Mouse (Mus musculus) urinary bladder, postnatal 25 days (tissue): Measurements from ENCODE around the gene Rbbp8nl.
A peak's percentile ranks its signal among the peaks of the same experiment; 100 is the strongest.

Experiments used
- DNase-seq: peaks from one replicate; pipeline ENCODE4 v3.0.0; 2022; ENCODE audit warnings: low spot score

Gene Rbbp8nl

DNA sequence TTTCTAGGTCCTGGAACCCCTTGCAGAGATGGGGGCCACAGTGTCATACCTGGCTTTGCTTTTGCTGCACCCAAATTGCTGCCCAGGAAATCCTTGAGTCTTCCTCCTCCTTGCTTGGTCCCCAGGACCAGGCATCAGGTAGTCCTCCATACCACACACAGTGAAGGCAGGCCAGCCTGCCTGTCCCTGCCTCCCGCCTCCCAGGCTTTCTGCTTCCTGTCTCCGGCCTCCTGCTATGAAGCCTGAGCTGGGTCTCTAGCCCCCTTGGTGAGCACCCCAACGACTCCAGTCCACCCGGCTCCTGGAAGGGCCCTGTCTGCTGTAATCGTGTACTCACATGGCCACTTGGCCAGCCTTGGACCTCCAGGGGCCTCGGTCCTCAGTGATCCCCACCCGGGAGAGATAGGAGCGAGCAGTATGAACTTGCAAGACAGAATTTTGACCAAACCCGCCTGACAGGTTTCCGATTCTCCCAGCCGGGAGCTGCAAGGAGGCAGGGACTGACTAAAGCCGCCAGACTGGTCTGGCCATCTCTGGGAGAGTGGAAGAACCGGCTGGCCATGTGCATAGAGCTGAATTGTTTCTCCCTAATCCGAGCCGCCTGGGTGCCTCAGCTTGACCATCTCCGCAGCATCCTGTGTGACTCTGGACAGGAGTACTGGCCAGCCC lies at the start of gene Rbbp8nl:
Rbbp8nl (minus strand) TSS at position 440 of the 669 bp plus-strand sequence.
- DNase-seq: peak; percentile 81

DNA sequence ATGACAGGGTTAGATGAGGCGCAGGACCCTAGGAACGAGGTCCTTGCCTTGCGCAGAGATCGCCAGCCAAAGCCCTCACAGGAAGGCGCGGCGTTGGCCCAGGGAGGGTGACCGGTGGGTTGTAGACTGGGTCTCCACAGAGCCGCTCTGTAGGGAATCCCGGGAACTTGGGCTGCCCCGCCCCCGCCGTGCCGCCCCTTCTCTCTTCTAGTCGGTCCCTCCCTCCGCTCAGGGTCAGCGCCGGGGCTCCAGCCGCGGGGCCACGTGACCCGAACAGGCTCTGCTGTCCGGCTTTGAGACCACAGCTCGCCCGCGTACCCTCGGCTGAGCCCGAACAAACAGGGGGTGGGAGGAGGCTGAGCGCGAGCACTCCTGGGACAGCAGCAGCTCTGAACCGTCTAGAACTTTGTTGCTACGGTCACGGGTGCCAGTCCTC lies 44.9 kb upstream of the Rbbp8nl start, which contains the start of gene Gata5:
Gata5 (minus strand) TSS at position 149 of the 436 bp plus-strand sequence.
- peak; percentile 57 for DNase-seq

DNA sequence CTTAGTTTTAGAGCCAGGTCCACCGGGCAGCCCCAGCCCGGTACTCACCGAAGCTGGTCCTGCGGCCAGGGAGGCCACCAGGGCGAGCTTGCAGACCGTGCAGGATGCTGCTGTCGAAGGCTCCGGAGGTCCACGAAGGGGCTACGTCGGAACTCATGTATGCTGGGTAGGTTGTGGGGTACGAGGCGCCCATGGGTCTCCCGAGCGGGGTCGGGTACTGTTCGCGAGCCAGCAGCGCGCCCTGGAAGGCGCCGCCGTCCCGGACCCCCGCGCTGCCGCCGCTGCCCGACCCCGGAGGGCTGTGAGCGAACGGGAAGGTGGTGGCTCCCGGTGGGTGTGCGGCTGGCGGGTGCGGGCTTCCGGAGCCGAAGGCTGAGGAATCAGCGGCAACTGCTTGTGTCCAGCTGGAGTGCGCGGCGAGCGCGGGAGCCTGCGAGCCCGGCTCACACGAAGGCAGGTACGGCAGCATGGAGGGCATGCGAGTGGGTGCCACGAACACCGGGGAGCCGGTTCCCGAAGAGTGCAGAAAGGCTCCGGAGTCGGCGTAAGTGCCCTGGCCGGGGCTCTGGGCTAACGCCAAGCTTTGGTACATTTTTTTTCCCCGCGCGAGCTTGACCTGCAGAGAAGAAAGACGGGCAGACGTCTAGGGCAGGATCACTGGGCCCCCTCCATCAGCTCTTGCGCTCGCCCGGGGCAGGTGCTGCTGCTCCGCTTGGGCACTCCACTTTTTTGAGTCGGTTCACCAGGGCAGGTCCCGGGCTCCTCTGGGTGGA lies 44.3 kb upstream of the Rbbp8nl start:
- no peak for DNase-seq

DNA sequence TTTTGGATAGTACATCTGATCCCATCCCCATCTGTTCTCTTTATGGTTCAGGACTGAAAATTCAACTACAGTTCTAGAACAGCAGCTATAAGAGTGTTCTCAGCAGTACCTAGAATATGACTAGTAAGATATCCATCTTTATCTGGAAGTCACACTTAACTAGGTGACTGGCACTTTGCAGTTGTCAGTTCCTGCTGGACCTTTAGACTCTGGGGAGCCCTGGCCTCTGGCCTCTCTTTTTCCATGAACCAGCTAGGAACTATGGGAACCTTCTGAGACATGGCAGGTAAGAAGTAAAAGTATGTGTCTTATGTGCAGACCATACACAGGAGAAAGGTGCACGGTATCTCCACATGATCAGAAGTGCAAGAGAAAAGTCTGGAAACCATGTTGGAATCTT lies 39.8 kb upstream of the Rbbp8nl start:
- DNase-seq: no peak

DNA sequence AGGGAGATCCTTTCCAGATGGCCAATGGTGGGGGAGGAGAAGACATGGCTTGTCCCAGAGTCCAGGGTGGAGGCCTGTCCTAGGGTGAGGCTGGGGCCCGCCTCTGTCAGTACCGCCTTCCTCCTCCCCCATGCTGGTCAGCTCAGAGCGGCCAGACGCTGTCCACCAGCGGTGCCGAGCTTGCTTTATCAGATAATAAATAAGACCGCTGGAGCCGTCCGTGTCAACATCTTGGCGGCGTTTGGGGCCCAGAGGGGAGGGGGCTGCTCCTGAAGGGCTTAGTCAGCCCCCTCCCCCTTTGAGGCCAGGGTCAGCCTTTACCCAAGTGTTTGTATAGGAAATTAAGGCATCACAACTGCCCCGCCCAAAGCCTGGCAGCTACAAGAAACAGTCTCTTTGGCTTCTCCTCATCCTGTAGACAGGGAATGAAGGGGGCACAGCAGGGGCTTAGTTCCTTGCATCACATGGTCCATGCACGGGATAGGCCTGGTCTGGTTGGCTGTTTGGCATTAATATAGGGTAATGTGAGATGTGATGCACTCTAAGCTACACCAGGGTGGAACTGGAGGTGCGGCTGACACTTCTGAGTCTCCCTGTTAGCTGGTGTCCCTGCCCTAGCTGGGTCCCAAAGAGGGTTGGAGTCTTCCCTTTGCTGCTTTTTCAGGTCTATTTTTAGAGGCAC lies 33.1 kb upstream of the Rbbp8nl start:
- no peak for DNase-seq

DNA sequence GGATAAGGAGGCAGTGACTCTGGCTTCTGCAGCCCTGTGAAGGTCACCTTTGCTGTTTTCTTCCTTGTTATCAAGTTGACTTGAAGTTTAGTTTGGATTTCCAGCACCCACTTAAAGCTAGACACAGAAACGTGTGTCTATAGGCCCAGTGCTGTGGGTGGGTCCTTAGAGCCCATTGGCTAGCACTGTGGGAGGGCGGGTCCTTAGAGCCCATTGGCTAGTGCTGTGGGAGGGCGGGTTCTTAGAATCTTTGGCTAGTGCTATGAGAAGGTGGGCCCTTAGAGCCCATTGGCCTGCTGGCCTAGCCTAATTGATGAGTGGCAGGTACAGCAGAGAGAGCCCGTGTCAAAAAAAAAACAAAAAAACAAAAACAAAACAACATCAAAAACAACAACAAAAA lies 30.5 kb upstream of the Rbbp8nl start:
- DNase-seq: no peak

DNA sequence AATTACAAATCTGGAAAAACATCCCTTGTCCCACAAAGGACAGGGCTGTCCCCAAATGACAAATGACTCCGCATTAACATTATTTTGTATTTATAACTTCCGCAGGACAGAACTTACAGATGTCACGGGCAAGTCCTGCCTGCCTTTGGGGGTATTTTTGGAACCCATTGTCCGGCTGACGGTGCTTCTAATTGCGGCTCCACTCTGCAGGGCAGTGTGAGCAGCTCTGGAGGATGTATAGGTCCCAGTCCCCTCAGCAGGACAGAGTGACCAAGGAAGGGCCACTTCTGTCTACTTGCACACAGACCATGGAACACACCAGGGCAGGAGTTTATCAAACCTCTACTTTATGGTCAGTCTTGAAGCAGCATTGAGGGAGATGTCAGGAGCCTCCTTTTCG lies 27.9 kb upstream of the Rbbp8nl start:
- DNase-seq: no peak

DNA sequence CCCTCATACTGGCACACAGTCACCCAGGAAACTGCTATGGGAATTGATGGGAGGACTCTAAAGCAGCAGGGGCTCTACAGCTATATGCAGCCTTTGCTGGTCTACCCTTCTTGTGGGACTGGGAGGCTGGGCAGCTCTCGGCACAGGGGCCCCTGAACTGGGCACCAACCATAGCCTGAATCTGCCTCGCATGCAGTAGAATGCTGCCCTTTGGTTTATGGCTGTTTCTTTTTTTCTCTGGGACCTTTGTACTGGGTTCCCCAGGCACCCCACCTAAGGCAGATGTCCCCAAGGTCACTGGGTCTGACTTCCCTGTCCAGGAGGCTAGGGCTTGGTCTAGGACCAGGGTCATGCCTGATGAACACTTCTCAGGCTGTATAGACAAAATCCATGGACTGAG lies 24.6 kb upstream of the Rbbp8nl start:
- no peak for DNase-seq

DNA sequence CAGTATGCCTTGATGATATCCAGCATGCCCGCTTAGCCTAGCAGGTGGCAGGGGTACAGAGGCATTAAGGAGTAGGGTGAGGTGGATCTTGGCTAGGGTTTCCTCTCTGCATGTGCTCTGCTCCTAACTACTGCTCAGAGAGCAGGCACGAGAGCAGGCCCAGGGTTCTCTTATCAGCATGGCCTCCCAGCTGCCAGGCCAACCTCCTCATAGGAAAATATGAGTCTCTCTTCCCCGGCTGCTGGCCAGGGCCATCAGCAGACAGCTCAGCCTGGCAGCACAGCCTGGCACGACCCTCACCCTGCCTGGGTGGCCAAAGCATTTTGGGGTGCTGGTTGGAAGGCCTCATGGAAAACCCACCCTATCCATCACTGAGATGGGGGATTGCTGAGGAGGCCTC lies 21.5 kb upstream of the Rbbp8nl start:
- no peak for DNase-seq

DNA sequence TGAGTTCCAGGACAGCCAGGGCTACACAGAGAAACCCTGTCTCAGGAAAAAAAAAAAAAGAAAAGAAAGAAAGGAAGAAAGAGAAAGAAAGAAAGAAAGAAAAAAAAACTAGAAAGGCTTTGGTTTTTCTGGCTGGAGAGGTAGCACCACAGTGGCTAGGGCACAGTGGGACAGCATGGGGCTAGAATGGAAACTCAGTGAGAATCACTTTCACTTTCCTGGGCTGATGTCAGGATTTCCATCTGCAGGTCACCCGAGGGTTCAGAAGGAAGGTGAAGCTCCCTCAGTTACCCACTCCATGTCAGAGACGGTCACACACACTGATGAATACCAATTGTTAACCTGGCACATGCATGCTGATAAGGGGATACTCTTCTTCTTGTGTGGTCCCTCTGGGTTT lies 18.0 kb upstream of the Rbbp8nl start:
- no peak for DNase-seq

DNA sequence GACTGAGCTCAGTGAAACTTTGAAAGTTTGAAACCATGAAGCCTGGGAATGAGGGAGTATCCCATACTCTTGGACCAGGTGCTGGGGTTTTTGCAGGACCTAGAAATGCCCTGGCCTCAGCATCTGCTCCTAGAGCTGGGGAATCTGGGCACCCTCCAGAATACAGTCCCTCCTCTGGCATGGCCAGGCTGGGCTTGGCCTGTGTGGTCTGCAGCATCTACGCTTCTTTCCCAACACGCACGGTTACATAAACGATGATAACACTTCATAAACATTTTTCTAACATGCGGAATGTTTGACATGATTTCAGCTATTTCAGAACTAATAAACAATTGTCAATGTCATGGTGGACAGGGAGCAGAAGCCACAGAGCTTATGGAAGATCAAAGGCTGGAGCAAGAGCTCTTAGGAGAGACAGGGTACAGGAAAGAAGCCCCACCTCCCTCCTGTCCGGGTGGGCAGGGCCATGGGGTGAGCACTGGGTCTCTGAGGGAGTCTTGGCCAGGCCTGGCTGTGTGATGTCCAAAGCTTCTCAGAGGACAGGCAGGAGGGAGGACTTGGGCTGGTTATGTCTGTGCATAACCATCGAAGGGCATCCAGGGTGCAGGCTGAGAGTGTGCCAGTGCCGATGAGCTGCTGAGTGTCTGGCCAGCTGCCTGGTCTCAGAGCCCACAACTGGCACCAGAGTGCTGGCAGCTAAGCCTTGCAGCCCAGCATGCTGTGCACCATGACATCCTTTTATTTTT lies 16.9 kb upstream of the Rbbp8nl start:
- DNase-seq: peak; percentile 19

DNA sequence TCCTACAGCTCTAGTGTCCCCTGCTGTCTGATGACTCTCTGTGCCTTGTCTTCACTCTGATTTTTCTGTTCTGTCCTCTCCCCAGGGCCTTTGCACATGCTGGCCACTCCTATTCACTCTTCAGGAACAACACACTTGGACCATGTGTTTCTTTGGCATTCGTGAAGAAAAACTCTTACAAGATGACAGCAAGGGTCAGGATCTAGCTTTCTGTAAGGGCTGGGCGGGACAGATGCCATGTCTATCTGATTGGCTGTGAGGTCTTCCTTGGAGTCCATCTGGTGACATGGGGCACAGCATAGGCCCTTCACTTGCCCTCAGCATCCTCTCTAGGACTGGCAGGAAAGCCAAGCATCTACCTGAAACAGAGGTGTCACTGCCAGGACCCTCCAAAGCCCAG lies 16.3 kb upstream of the Rbbp8nl start:
- DNase-seq: no peak

DNA sequence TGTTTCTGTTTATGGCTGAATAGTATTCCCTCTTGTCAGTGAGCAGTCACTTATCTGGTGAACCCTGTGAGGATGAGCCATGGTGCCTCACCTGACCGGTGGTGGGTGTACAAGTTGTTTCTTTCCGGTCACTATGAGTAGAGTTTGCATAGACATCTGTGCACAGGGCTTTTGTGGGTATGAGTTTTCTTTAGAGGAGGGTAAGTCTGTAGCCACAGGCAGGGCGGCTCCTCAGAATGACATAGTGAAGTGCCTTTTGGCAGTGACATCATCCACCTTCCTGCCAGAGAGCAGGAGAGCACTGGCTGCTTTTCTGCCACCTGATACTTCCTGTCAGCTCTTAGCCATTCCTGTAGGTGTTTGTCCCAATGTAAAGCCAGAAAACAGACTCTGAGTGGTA lies 15.8 kb upstream of the Rbbp8nl start:
- DNase-seq: no peak

DNA sequence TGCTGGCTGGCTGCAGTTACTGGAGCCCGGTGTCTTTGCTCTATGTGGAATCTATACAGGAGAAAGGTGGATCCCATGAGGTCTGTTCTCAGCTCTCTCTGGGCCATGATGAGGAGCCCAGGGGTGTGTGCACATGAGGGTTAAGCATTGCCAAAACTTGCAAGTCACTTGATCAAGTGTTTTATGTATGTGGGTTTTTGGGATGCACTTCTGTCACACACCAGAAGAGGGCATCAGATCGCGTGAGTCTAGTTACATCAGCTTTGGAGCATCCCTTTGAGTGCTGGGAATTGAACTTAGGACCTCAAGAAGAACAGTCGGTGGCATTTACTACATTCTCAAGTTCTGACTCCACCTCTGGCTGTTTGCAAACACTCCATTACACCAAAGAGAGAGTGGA lies 14.9 kb upstream of the Rbbp8nl start:
- no peak for DNase-seq

DNA sequence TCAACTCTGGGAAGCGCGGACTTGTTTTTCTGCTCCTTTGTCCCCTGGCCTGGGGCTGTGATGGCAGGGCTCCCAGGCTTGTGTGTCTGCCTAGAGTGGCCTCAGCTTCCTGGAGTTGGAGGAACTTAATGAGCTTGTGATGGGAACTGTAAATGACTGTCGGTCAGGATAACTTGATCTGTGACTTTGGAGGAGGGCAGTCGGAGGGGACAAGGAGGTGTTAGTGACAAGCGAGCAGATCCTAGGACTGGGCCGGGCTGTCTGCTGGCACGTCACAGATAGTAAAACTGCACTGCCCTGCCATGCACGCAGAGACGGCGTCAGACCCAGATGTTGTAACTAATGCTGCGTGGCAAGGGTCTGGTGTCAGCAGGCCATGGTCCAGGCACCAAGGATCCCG lies 13.8 kb upstream of the Rbbp8nl start:
- DNase-seq: no peak

DNA sequence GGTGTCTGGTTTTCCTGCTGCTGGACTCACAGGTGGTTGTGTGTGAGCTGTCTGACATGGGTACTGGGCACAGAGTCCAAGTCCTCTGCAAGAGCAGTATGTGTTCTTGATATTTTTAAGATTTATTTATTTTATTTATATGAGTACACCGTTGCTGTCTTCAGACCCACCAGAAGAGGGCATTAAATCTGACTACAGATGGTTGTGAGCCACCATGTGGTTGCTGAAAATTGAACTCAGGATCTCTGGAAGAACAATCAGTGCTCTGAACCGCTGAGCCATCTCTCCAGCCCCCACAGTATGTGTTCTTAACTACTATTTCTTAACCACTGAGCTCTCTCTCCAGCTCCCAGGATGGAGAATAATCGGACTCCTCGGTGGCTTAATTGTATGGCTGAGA lies 12.5 kb upstream of the Rbbp8nl start:
- DNase-seq: no peak

DNA sequence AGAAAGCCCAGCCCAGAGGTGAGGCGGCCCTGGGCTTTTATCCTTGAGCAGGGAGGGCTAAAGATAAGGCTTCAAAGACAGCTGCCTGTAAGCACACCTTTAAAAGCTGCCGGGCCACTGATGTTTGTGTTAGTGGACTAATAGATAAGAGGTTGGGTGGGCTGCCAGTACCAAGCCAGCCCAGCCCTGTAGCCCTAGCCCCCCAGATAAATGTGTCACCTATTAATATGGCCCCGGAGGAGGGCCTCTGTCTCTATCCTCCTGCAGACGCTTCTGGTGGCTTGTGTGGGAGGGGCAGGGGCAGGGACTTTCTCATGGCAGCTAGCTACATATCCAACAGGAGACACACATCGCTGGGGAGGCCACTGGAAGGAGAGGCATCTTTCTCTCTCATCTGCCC lies 11.1 kb upstream of the Rbbp8nl start:
- no peak for DNase-seq

DNA sequence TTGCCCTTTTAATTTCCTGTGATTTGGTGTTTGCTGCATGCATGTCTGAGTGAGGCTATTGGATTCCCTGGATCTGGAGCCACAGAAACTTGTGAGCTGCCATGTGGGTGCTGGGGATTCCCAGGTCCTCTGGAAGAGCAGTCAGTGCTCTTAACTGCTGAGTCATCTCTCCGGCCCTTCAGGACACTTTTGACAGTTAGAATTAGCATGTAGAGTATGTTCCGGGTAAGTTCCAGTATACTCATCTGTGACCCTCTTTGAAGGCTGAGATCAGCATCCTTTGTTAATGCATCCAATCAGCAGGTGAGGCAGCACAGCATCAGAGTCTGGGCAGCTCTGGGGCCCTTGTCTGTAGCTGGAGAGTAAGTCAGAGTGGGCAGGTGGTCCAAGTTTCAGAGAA lies 10.6 kb upstream of the Rbbp8nl start:
- DNase-seq: no peak

DNA sequence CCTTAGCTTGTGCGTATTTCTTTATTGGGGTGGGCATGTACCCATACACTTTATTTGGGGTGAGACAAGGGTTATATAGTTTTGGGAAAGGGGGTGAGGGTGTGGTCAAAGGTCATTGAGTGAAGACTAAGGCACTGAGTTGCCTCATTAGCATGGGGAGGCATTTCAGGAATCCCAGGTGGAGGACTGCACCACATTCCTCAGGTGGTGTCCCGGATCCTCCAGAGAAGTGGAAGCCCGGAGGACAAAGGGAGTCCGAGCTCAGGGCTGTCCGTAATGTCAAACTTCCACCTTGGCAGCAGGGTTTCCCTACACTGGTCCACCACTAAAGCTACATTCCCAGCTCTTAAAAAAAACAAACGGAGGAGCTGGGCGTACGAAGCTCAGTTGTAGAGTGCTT lies 3.2 kb upstream of the Rbbp8nl start:
- DNase-seq: no peak

DNA sequence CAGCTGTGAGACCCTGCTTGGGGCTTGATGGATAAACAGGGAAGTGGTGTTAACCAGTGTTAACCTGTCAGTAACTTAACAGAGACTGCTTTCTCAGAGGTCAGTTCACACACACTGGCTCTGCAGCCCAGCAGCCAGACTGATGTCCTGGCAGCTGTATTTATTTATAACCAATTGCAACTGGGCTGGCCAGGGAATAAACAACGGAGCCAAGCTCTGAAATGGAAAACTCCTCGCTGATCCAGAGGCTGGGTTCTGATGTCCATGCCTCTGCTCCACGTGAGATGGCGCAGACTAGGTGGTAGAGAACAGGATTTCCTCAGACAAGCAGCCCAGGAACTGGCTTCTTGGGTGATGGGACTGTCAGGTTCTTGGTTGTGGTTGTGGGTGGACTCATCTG lies 2.3 kb upstream of the Rbbp8nl start:
- DNase-seq: no peak

DNA sequence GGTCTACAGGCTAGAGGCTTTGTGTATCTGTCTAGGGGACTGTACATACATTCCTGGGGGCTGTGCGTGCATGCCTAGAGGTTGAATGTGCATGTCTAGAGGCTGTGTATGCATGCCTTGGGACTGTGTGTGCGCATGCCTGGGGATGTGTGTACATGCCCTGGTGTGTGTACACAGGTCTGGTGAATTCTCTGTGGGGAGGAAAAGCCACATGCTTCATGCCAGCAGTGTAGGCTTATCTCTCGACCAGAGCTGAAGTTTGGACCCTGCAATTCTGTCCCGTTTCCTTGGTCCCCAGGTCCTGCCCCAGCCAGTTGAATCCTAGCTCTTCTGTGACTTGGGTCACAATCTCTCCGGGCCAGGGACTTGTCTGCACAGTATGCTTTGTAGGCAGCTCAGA lies 1.9 kb upstream of the Rbbp8nl start:
- no peak for DNase-seq

DNA sequence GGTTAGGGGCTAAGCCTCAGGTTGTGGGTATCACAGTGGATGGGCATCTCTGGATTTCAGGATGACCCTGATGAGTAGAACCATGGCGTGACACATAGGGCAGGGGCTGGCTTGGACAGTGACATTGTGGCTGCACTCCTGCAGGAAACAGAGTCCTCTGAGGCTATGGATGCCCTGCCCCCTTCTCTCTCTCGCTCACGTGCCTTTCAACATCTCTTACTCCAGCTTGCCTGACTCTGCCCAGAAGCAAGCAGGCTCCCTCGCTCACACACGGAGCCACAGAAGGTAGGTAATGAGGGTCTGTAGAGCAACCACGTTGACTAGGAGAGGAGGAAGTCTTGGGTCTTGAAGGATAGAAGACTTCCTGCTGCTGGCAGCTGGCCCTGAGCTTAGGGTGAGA lies 824 bp upstream of the Rbbp8nl start:
- DNase-seq: no peak
